Mouse (Mus musculus): ENCODE data around the gene Prkag2. TPM values are rescaled to one million over a fixed set of nuclear protein-coding genes. Genes with fewer than 3 reads are reported as not detected.

The Prkag2 gene
- total RNA-seq, 2 experiments from 2014 or later: 113 to 118 TPM

DNA sequence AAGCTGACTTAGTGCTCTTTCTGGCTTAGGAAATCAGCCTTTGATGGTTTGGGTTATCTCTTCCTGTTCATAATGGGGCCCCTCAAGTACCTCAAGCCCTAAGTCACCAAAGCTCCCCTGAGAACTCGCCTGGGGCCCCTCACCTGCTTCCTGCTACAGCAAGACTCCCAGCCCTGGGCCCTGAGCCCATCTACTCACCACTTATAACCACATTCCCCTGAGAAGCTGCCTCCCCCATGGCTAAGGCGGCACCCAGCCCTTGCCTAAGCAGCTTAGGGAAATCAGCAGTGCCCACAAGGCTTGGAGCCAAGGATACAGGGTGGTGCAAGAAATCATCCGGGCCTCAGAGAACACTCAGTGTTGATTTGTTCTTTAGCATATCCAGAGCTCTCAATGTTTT, 110.8 kb downstream of the Prkag2 start:
- TF ChIP-seq CTCF (IDR thresholded peaks at IDR 0.05): no peak

GRCm38 (mm10) chr5:24986956-24987355, 113.5 kb downstream of the Prkag2 start:
- TF ChIP-seq CTCF (IDR thresholded peaks at IDR 0.05): no peak
- peak overlapping the region; percentile 34 for H3K4me3 ChIP-seq
- intact Hi-C loops (cut with DNase I): loop anchor here (5.0 kb wide), 1 partner anchor 80 kb away; no protein-coding TSS in a partner anchor
- peak overlapping the region; percentile 95 for H3K27ac ChIP-seq
- DNase-seq (ENCODE audit: extremely low spot score in 1 of 2, low spot score in 2 of 2): no peak

More for the DNA sequence above, 110.8 kb downstream of the Prkag2 start:
- H3K4me3 ChIP-seq: no peak overlapping the region
- intact Hi-C loops (cut with DNase I): loop anchor here (5.0 kb wide), 1 partner anchor 82 kb away; no protein-coding TSS in a partner anchor
- H3K27ac ChIP-seq: peak overlapping the region; percentile 47; the same call in 1 of the 2 replicates
- peak in 1 of 2 experiments; percentile 35 for DNase-seq (ENCODE audit: extremely low spot score in 1 of 2, low spot score in 2 of 2)

GRCm38 (mm10) chr5:24986204-24986940, 114.1 kb downstream of the Prkag2 start:
- Histone ChIP-seq H3K27ac (peak overlapping the region; percentile 95), H3K4me3 (peak overlapping the region; percentile 34)
- peak; percentile 14 for TF ChIP-seq CTCF (IDR thresholded peaks at IDR 0.05)
- no peak for DNase-seq (ENCODE audit: extremely low spot score in 1 of 2, low spot score in 2 of 2)
- intact Hi-C loops (cut with DNase I): loop anchor here (5.0 kb wide), 1 partner anchor 79 kb away; no protein-coding TSS in a partner anchor

DNA sequence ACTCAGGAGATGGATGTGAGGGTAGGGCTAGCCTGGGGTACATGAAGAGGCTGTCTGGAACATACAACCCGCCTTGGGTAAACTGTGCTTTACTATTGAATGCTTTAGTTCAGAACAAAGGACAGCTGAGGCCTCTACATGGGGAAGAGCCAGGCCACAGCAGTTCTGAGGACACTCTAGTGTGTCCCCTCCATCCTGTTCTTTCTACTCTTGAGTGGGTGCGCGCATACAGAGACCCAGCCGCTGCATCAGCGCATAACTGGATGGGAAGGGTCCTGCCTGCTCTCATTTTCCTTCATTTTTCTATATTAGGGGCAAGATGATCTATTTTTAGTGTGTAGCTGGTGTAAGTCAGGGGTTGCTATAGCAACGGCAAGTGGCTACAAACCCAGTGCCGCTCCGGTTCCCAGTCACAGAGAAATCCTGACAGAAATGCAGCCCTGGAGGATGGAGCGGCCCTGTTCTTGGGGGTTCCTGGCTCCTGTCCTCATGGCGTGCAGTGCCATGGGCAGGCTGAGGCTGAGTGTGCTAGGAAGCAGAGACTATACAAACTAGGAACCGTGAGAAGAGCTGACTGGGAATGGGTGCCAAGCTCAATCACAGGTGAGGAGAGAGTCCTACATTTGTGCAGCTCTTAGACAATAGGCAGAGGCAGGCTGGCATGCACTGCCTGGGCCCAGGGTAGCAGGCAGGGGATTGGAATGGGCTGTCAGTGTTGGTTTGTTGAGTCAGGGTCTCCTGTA, 114.8 kb downstream of the Prkag2 start:
- no peak for TF ChIP-seq CTCF (IDR thresholded peaks at IDR 0.05)
- Histone ChIP-seq H3K4me3 (peak overlapping the region; percentile 31), H3K27ac (peak overlapping the region; percentile 95)
- DNase-seq (ENCODE audit: extremely low spot score in 1 of 2, low spot score in 2 of 2): peak; percentile 66 to 76
- intact Hi-C loops (cut with DNase I): loop anchor here (5.0 kb wide), 1 partner anchor 78 kb away; no protein-coding TSS in a partner anchor

GRCm38 (mm10) chr5:24984157-24984556, 116.3 kb downstream of the Prkag2 start:
- intact Hi-C loops (cut with DNase I): no loop called here
- TF ChIP-seq CTCF (IDR thresholded peaks at IDR 0.05): no peak
- Histone ChIP-seq H3K4me3 (no peak overlapping the region), H3K27ac (peak overlapping the region; percentile 95)
- no peak for DNase-seq (ENCODE audit: extremely low spot score in 1 of 2, low spot score in 2 of 2)

DNA sequence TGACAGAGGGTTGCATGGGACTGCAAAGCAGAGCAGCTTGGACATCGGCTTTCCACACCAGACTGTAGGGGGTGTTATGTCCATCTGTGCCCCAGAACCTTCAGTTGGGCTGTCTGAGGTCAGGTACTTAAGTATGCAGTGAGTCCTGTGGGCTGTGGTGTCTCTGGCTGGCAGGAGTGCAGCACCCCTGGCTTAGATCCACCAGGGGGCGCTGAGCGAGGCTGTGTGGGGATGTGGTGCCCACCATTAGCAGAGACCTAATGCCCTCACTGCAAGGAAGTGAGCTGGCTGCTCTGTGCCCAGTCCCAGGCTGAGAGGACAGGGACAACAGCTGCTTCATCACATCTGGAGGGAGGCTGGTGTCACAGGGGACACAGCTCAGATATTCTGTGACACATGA, 116.9 kb downstream of the Prkag2 start:
- Histone ChIP-seq H3K27ac (peak overlapping the region; percentile 59; the same call in 1 of the 2 replicates), H3K4me3 (no peak overlapping the region)
- peak; percentile 69 for TF ChIP-seq CTCF (IDR thresholded peaks at IDR 0.05)
- DNase-seq (ENCODE audit: extremely low spot score in 1 of 2, low spot score in 2 of 2): peak; percentile 43 to 57
- intact Hi-C loops (cut with DNase I): no loop called here

GRCm38 (mm10) chr5:24982258-24982657, 118.2 kb downstream of the Prkag2 start:
- TF ChIP-seq CTCF (IDR thresholded peaks at IDR 0.05): no peak
- intact Hi-C loops (cut with DNase I): no loop called here
- DNase-seq (ENCODE audit: extremely low spot score in 1 of 2, low spot score in 2 of 2): no peak
- H3K4me3 ChIP-seq: no peak overlapping the region
- H3K27ac ChIP-seq: no peak overlapping the region

DNA sequence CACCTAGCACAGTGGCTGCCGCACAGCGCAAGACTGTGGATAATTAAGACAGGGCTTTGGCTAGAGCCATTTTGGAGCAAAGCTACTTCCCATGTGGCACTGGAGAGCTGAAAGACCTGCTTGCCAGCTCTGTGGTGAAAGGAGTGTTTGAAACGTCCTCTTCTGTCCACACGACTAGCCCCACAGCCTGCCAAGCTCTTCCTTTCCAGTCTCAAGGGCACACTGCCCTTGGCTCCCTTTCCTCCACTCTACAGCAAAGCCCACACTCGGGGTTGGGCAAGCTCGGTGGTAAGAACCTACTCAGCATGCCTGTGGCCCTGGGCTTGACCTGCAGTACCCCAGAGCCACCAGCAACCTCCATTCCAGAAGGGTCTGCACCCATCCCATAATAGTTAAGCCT, 118.7 kb downstream of the Prkag2 start:
- DNase-seq (ENCODE audit: extremely low spot score in 1 of 2, low spot score in 2 of 2): no peak
- TF ChIP-seq CTCF (IDR thresholded peaks at IDR 0.05): peak; percentile 6; the same call in 1 of the 2 replicates
- H3K27ac ChIP-seq: no peak overlapping the region
- no peak overlapping the region for H3K4me3 ChIP-seq
- intact Hi-C loops (cut with DNase I): no loop called here

DNA sequence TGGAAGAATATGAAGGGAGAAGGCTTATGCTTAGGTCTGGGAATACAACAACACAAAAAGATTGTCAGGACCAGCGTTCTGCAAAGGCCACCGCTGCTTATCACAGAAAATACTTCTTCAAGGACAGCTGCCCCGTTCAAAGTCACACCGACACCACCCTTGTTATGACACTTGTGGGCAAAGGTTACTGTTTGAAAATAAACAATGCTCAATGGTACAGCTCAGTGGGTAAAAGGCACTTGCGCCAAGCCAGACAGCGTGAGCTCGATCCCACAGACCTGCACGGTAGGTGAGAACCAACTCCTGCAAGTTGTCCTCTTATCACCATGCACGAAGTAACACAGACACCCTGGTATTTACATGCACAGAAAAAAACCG, 120.5 kb downstream of the Prkag2 start:
- intact Hi-C loops (cut with DNase I): no loop called here
- Histone ChIP-seq H3K27ac (no peak overlapping the region), H3K4me3 (no peak overlapping the region)
- no peak for TF ChIP-seq CTCF (IDR thresholded peaks at IDR 0.05)
- DNase-seq (ENCODE audit: extremely low spot score in 1 of 2, low spot score in 2 of 2): no peak

- Histone ChIP-seq H3K4me3 (no peak overlapping the region), H3K27ac (no peak overlapping the region)
- no peak for DNase-seq (ENCODE audit: extremely low spot score in 1 of 2, low spot score in 2 of 2)
- TF ChIP-seq CTCF (IDR thresholded peaks at IDR 0.05): no peak
- intact Hi-C loops (cut with DNase I): no loop called here
Measured at GRCm38 (mm10) chr5:24979312-24979967, 121.0 kb downstream of the Prkag2 start.

DNA sequence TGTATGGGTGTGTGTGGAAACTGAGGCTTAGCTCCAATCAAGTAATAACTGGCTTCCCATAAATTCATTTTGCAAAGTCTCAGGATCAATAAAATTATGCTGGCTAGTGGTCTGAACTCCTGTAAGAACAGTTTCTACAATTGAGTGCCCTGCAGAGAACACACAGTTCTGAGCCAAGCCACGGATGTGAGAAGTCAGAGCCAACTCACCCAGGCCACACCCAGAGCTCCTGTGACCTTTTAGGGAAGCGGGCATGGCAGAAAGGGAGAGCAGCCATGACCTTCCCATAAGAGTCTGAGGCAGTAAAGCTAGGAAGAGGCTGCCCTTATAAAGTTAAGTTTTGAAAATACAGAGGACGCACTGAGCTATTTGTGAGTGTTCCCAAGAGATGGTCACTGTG, 123.5 kb downstream of the Prkag2 start:
- Histone ChIP-seq H3K27ac (no peak overlapping the region), H3K4me3 (no peak overlapping the region)
- no peak for DNase-seq (ENCODE audit: extremely low spot score in 1 of 2, low spot score in 2 of 2)
- intact Hi-C loops (cut with DNase I): no loop called here
- TF ChIP-seq CTCF (IDR thresholded peaks at IDR 0.05): no peak

DNA sequence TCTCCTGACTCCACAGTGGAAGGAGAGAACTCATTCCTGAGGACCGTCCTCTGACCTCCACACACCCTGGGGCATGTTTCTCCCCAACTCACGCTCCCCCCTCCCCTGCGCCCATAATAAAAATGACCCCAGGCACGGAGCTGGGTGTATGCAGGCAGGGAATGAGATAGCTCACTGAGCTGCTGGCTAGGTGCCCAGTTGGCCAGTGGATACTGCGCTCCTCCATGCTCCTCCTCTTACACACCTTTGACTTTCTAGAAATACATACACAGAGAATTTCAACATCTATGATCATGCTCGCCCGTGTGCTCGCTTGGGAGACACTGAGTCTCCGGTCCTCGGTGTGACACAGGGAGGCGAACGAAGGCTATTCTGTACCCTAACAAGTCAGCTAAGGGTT, 124.2 kb downstream of the Prkag2 start:
- Histone ChIP-seq H3K4me3 (no peak overlapping the region), H3K27ac (no peak overlapping the region)
- intact Hi-C loops (cut with DNase I): no loop called here
- no peak for DNase-seq (ENCODE audit: extremely low spot score in 1 of 2, low spot score in 2 of 2)
- no peak for TF ChIP-seq CTCF (IDR thresholded peaks at IDR 0.05)
